Mouse (Mus musculus) spleen, adult 18-20 months (tissue): ENCODE data around the gene Xxylt1.
"Not testable (repeated sequence)": the region's sequence is repeated elsewhere in the genome, so short reads cannot be mapped to it uniquely, and the experiment has no call there.

Source experiments
- DNase-seq, 2 experiments: peaks; one replicate each; pipeline ENCODE4 v3.0.0; 2022; ENCODE audit warnings: mixed read lengths in 2 of 2

Xxylt1 gene

DNA sequence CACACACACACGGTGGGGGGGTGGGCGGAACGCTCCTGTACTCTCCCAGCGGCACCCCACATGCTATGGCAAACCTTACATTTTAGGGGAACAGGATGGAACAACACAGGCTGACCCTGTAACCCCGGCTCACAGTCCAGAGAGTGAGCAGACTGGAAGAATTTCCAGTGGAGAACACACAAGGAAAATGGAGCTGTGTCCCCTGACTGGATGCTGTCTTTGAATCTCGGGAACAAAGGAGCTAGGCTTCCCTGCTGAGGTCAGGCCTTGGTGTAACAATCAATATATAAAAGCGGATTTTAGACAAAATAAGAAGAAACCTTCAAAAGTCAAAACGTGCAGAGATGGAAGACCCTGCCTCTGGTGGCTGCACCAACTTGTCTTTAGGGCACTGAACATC is 57.4 kb downstream of the Xxylt1 start:
- DNase-seq: no peak

- peak in 1 of 2 experiments; percentile 22 for DNase-seq
These were observed 58.9 kb downstream of the Xxylt1 start for GRCm38 (mm10) chr16:31022287-31022686.

DNA sequence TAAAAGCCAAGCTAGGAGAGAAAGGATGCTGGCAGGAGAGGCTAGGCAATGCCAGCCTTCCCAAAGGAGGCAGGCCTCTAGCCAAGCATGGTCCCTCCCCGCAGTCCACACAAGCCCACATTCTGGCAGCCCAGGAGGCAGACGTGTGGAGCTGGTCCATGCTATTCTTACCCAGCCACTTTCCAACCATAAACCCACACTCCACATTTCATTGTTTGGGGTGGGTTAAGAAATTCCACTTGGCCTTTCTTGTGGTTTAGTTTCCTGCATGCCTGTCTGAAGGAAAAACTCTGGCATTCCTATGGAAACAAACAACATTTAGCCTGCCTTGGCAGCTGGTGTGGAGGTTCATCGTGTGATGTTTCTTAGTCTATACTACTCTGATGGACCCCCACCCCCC is 61.7 kb downstream of the Xxylt1 start:
- no peak for DNase-seq

GRCm38 (mm10) chr16:31017687-31018413 is 63.4 kb downstream of the Xxylt1 start:
- DNase-seq: no peak

DNA sequence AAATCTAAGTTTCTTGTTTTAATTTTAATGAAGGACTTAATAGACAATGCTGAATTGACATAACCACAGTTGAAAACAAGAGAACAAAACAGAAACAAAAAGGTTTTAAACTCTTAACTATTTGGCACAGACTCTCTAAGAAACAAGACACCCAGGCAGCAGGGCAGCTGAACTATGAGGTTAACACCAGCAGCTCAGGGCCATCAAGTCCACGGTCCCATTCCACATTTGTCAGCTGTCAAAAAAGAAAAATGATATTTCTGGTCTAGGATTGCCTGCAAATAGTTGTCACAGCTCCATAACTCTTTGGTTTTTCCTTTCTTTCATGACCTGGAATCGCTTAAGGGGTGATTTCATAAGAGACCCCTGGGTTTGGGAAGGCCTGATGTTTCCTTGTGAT is 64.6 kb downstream of the Xxylt1 start:
- DNase-seq: no peak

- peak; percentile 24 to 60 for DNase-seq
These were observed 65.1 kb downstream of the Xxylt1 start for GRCm38 (mm10) chr16:31016169-31016568.

DNA sequence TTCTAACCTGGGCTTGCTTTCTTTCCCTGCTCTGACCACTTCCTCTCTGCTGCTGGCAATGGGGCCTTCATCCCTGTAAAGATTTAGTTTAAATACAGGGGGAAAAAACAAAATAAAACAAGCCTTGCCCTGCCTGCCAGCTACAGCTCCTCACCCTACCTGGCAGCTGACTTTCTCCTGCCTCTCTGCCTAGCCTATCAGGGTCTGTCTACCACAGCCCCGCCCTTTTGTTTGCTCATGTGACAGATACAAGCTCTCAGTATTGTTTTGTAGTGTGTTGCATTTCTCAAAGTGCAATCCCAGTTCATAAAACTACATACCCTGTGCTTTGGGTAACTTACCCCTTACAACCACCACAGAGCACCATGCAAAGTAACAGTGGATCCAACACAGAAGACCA is 66.0 kb downstream of the Xxylt1 start:
- no peak for DNase-seq

DNA sequence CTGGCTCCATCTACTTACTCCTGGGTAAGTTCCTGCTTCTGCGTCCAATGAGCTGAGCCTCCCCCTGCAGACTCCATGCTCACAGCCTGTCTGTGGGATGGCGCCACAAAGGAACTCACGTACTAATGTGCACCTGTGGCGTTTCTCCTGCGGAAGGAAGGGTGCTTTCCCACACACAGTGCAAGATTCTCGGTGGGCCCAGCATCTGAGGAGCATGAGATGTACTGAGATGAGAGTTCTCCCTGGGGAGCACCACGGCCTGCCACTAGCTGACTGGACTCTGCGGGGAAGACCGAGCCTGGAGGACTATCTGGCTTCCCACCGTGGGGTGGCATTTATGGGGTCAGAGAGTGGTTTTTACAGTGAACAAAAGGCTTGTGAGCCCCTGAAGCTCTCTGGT is 69.0 kb downstream of the Xxylt1 start:
- DNase-seq: no peak

- no peak for DNase-seq
These were observed 70.8 kb downstream of the Xxylt1 start for GRCm38 (mm10) chr16:31010443-31010842.

DNA sequence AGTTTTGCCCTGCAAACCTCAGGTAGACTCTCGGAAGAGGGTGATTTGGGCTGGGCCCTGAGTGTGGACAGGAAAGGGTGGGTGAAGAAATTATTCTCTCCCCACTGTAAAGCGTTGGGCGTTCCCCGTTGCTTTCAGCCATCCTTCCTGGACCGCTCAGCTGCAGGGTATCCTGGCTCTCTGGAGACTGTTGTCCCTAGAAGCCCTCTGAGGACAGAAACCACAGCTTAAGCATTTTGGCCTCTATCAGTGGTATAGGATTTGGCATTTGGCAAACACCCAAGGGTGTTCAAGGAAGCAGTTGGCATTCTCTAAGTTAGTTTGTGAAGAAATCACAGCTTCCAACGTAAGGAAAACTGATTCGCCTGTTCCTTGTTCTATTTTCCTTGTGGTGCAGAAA is 72.9 kb downstream of the Xxylt1 start:
- DNase-seq: no peak

DNA sequence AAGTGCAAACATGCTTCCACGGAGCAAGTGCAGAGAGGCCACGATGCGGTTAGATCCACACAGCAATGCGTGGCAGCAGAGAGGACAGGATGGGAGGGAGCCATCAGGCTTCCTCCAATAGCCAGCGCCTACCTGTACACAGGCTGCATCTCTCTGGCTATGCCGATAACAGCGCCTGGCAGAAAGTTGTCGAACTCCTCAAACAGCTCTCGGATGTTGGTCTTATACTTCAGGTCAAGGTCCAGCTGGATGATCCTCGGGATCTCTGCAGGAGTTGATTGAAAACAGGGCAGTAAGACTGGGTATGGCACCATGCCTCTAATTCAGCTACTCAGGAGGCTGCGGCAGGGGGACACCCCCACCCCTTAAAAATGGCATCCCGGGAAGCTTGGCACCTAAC is 73.7 kb downstream of the Xxylt1 start:
- no peak for DNase-seq

DNA sequence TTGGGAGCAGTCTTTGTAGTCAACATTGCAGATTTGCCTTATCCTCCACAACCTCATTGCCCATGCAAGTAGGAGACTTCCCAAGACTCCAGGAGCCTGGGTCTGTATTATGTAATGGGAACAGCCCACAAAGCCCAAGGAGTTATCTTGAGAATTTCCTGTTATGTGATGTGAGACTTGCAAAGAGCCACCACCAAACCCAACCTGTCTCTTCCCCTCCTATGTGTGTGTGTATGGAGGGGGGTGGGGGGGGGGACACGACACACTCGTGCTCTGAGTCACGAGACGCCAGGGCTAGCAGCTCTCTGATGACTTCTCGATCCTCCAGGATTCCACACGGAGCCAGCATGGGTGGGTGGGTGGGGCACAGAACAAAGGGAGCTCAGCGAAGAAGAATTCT is 75.5 kb downstream of the Xxylt1 start:
- no peak for DNase-seq

- no peak for DNase-seq
These were observed 76.9 kb downstream of the Xxylt1 start for GRCm38 (mm10) chr16:31004321-31004682.

DNA sequence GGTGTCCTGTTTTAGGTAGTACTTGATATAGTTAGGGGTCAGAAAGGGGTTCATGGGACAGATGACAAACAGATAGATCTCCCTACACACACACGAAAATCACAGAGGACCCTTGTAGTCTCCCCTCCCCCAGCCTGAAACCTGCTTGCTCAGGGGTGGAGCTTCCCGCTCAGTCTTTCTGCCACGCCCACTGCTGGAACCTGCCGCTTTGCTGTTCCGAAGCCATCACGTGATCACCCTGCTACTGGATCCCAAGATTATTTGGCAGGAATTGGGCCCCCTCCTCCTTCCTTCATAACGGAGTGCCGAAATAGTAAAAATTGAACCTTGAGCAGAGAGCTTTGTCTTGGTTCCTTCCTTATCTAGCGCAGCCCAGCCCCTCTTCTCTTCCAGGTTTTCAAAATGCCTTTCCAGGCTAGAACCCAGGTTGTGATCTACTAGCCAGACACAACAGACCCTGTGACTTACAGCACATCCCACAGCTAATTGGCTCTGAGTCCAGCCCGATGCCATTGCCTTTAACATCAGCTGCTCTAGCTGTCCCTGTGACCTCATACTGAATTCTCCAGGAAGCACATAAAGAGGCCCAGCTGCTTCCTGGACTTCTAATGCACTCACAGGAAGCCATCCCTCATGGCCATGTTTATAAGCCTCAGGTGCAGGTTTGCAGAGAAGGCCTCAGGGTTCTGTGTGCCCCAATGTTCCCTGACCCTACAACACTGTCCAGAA is 77.5 kb downstream of the Xxylt1 start:
- DNase-seq: not testable (repeated sequence)

GRCm38 (mm10) chr16:31002926-31003325 is 78.3 kb downstream of the Xxylt1 start:
- DNase-seq: no peak

DNA sequence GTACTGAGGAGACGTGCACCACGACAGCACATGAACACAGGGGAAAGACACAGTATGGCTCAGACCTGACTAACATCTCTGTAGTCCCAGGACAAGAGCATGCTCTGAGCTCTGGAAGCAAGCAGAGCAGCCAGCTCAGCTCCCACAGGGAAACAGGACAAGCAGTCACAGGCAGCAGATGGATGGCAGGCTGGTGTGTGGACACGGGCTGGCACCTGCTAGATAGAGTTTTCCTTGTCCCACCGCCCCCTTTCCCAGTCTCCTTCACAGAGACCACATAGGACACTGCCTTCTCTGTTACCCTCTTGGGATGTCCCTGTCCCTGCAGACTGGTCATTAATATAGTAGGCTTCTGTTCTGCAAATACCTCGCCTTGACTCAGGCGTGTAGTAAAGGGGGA is 79.1 kb downstream of the Xxylt1 start:
- no peak for DNase-seq

GRCm38 (mm10) chr16:30998711-30999110 is 82.5 kb downstream of the Xxylt1 start:
- no peak for DNase-seq

DNA sequence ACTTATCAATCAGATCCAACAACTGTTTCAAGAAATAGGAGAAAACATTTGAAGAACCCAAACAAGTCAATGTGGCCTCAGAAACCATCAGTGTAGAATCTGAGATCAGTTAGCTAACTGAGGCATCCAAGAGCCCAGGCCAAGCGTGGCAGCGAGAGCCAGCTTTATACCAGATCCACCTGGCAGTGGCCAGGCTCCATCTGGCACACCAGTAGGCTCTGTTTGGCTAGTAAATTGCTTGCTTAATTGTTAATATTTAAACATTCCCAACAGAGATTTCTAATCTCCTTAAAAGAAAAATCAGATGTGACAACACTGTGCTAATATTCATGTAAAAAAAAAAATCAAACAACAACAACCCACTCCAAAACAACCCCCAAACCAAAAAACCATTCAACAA is 83.2 kb downstream of the Xxylt1 start:
- DNase-seq: no peak

- no peak for DNase-seq
These were observed 85.8 kb downstream of the Xxylt1 start for GRCm38 (mm10) chr16:30995446-30995845.

GRCm38 (mm10) chr16:30994881-30995280 is 86.4 kb downstream of the Xxylt1 start:
- no peak for DNase-seq

DNA sequence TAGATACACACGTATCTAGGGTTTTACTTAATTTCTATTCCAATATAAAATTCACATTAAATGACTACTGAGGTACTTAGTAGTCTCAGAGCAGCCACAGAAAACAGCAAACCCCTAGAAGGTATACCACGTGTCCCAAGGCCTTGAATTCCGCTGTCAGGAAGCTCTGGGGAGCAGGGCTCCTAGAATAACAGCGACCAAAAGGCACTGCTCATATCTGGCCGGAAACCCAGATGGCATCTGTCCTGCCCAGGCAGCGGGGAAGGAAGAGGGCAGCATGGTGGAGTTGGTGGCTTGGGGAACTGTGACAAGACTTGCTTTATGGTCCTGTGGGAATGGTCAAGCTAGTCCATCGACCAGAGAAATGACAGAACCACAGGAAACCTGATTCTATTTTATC is 86.9 kb downstream of the Xxylt1 start:
- DNase-seq: no peak

DNA sequence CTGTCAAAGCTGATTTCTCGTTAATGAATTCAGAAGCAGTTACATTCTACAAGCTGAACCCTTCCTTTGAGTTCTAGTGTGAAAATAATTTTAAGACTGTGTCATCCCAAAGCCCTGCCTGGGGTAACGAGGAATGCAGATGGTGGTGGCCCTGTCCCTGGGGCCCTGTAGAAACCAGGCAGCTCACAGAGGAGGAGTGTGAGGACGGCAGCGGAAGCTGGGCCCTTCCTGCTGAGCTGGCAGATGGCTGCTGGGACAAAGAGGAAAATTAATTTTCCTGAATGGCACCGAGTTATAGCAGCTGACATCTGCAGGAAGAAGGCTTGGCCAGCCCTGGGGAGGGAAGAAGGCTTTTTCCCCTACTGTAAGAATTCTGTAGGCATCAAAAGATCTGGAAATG is 88.7 kb downstream of the Xxylt1 start:
- no peak for DNase-seq

DNA sequence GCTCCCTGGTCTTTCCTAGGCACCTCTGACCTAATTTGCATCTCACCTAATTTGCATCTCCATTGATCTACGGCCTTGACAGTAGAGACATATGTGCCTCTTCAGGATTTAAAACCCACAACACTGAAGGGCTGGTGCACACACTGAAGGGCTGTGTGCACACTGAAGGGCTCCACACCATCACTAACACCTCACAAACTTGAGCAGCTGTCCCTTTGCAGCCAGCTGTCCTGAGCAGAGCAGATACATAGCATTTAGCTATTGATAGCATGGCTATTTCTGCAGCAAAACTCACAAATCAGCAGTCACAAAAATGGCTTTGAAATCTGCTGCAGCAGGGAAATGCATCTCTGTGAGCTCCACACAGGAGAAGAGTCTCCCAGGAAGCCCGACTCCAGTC is 90.6 kb downstream of the Xxylt1 start:
- DNase-seq: no peak

DNA sequence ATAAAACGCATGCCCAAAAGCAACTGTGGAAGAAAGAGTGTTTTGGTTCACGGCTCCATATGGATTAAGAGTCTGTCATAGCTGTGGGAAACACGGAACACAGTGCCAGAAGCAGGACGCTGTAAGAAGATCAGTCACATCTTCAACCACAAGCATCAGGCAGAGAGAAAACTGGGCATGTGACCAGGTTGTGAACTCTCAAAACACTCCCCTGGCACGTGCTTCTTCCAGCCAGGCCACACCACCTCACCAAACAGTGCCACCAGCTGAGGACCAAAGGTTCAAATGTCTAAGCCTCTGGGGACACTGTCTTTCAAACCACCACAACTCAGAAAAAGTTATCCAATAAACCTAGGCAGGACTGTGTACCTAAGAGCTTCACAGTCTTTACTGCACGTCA is 93.0 kb downstream of the Xxylt1 start:
- DNase-seq: no peak

- DNase-seq: no peak
These were observed 93.5 kb downstream of the Xxylt1 start for GRCm38 (mm10) chr16:30987684-30988083.
